Mouse (Mus musculus) stomach, embryonic 16.5 days (tissue): ENCODE data around the gene Ly6g6e. TPM values are rescaled to one million over a fixed set of nuclear protein-coding genes. Genes with fewer than 3 reads are reported as not detected.
A peak's percentile ranks its signal among the peaks of the same experiment; 100 is the strongest.

Source experiments
- ATAC-seq: fragments of 200-750 bp; cut with Nextera tagmentation; 2 replicates; pipeline ENCODE4 v1.8.0; 2017; ENCODE audit warnings: moderate number of reproducible peaks, moderate TSS enrichment; ENCODE audit not compliant: insufficient read depth, low FRiP score
- H3K27ac ChIP-seq: fragments of 300-500 bp; sonication (generic); 2 replicates; pipeline ENCODE4 v1.5.1; 2014; ENCODE audit warnings: low read length
- H3K27me3 ChIP-seq: fragments of 300-500 bp; sonication (generic); 2 replicates; pipeline ENCODE4 v1.6.1; 2014; ENCODE audit warnings: low read length, control low read depth, mixed read lengths; ENCODE audit not compliant: control insufficient read depth, insufficient read depth
- H3K36me3 ChIP-seq: fragments of 300-500 bp; sonication (generic); 2 replicates; pipeline ENCODE4 v1.6.1; 2014; ENCODE audit warnings: low read length; ENCODE audit not compliant: control insufficient read depth, insufficient read depth
- H3K4me1 ChIP-seq: fragments of 300-500 bp; sonication (generic); 2 replicates; pipeline ENCODE4 v1.6.1; 2014; ENCODE audit warnings: low read length, control low read depth, mixed read lengths; ENCODE audit not compliant: control insufficient read depth, insufficient read depth
- H3K4me2 ChIP-seq: fragments of 300-500 bp; sonication (generic); 2 replicates; pipeline ENCODE4 v1.6.1; 2014; ENCODE audit warnings: low read depth, low read length, mixed read lengths
- H3K4me3 ChIP-seq: fragments of 300-500 bp; sonication (generic); replicated peaks from 2 replicates; pipeline ENCODE4 v1.5.1; 2014; ENCODE audit warnings: mild to moderate bottlenecking, low read length
- H3K9ac ChIP-seq: fragments of 300-500 bp; sonication (generic); 2 replicates; pipeline ENCODE4 v1.6.1; 2014; ENCODE audit warnings: low read length
- H3K9me3 ChIP-seq: fragments of 300-500 bp; sonication (generic); replicated peaks from 2 replicates; pipeline ENCODE4 v1.6.1; 2016; ENCODE audit warnings: low read length, control low read depth; ENCODE audit not compliant: control insufficient read depth
- WGBS: fragments of 180-500 bp; shearing (Covaris S2); extraction: QIAGEN DNeasy Blood & Tissue Kit; methylation state at CpG from one replicate; pipeline ENCODE4 v1.1.7; 2014; 5-methylcytosine and 5-hydroxymethylcytosine counted together
- polyA plus RNA-seq: library from polyadenylated mRNA; unstranded; fragments of >200 nt; fragmentation: Nextera tagmentation; extraction: Ambion mirVana; gene quantifications from 2 replicates; pipeline ENCODE4 v1.2.1, GENCODE M21; 2015

Gene Ly6g6e
- polyA plus RNA-seq, 1 experiment from 2014 or later, result 32.3 TPM

DNA sequence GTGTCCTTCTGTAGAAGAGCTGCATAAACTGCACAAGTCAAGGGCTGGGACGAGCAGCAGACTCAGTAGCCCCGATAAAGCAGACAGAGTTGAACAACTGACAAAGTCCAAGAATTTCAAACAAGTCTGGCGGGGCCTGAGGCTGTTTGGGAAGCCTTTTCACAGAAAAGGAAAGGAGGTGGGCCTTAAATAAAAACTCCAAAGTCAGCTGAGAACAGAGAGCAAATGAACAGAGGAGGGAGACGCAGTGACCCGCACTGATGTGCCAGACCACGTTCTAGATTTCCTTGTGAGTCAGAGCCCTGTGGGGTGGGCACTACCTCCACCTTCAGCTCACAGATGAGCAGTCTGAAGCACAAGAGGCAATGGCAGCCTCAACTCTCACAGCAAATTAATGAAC lies 41.8 kb upstream of the Ly6g6e start:
- Histone ChIP-seq H3K4me3 (no peak overlapping the region), H3K4me1 (0 out of 2 replicates have a peak, but pooled peaks cover under 1% of the 10 kb centered on the region), H3K27me3 (no peaks in the 10 kb centered on the region), H3K27ac (no peak overlapping the region), H3K9me3 (no peaks in the 10 kb centered on the region), H3K9ac (no peak overlapping the region), H3K4me2 (no peak overlapping the region), H3K36me3 (no peaks in the 10 kb centered on the region)
- no peak for ATAC-seq
- 60% methylated on average over 6 of the region's 6 CpGs for WGBS

DNA sequence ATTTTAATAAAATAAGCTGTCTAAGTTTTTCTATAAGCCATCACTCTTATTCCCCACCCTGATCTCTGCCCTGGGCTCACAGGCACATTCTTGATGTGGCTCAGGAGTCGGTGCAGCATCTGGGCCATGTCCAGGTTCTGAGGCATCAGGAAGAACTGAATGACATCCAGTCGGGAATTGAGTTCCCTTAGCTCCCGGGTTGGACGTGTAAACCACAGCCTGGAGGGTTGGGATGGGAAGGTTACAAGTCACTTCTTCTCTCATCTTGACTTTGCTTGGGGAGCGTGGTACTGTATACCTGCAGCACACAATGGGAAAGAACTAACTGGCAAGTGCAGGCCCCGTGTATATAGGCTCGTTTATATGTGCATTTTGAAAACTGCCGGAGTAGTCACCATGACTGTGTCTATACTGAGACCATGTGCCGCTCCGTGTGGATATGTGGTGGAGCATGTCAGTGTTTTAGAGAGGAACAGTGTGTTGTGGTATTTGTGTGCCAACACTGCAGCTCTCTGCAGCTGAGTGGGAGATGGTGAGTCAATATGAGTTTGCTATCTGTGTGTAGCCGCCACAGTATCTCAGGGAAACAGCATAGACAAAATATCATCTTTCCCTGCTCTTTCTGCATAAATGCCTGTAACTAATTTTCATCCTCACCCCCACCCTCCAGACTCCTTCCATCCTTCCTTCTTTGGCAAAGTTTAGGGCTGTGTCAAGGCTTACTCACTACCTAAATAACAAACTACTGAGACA lies 37.4 kb upstream of the Ly6g6e start:
- no peaks in the 10 kb centered on the region for H3K9me3 ChIP-seq
- H3K36me3 ChIP-seq, result no peaks in the 10 kb centered on the region
- no peak overlapping the region for H3K9ac ChIP-seq
- H3K4me1 ChIP-seq, result peaks cover 6% of the 10 kb centered on the region; the same call in 1 of the 2 replicates
- no peaks in the 10 kb centered on the region for H3K27me3 ChIP-seq
- no peak overlapping the region for H3K4me2 ChIP-seq
- no peak overlapping the region for H3K4me3 ChIP-seq
- no peak for ATAC-seq
- WGBS, result 83% methylated on average over 11 of the region's 11 CpGs
- no peak overlapping the region for H3K27ac ChIP-seq

DNA sequence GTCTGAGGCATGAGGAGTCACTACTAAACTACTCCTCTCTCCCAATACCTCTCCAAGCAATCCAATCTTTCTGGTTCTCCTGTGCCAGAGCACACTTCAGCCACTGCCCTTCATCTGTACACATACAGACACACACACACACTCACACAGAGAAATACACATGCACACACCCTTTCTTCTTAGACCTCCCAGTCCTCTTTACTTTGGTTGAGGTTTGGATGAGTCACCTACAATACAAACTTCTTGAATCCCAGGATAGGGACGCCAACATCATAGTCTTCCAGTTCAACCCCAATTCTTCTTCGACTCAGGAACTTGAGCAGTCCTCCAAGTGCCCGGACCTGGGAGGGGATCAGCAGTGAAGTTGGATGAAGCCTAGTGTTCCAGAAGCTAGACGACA lies 32.9 kb upstream of the Ly6g6e start:
- no peak overlapping the region for H3K4me2 ChIP-seq
- H3K9ac ChIP-seq, result no peak overlapping the region
- 65% methylated on average over 4 of the region's 4 CpGs for WGBS
- H3K4me1 ChIP-seq, result peaks cover 38% of the 10 kb centered on the region
- no peak for ATAC-seq
- no peaks in the 10 kb centered on the region for H3K36me3 ChIP-seq
- H3K4me3 ChIP-seq, result no peak overlapping the region
- no peaks in the 10 kb centered on the region for H3K27me3 ChIP-seq
- peak overlapping the region; percentile 99 for H3K27ac ChIP-seq
- H3K9me3 ChIP-seq, result no peaks in the 10 kb centered on the region

DNA sequence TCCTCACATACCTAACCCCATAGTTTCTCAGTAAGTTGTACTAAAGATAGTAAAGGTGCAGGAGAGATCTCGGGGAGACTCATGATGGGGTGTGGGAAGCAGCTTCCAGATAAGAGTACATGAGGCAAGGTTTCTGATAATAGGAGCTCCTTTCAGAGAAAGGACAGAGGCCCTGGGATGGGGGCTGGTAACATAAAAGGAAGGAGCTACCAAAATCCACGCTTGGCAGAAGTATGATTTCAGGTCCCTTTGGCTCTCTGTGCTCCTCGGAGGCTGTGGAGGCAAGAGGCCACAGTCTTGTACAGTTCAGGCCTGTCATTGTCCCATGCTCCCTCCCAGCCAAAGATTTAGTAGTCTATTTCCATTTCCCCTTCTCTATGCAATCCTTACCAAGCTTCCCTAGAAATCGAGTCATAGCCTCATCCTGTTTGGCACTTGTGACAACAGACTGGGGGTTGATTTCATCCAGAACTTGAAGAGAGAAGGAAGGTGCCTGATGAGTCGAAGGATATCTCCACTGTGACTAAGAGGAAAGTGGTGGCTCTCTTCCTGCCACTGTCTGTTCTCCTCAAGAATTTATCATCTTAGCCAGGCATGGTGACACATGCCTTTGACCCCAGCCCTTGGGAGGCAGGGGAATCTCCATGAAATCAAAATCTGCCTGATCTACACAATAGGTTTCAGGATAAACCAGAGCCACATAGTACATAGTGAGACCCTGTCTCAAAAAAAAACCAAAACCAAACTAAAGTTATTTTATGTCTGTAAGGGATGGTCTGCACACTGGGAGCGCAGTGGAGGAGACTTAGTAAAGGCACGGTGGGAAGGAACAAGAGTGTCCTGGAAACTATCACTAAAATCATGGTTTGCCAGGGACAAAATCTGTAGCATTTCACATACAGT lies 31.5 kb upstream of the Ly6g6e start:
- Histone ChIP-seq H3K36me3 (no peaks in the 10 kb centered on the region), H3K4me3 (peak overlapping the region; percentile 67), H3K27ac (peak overlapping the region; percentile 99), H3K4me2 (peak overlapping the region; percentile 100), H3K9ac (peak overlapping the region; percentile 95), H3K9me3 (no peaks in the 10 kb centered on the region), H3K4me1 (peaks cover 48% of the 10 kb centered on the region), H3K27me3 (no peaks in the 10 kb centered on the region)
- no peak for ATAC-seq
- 69% methylated on average over 7 of the region's 7 CpGs for WGBS

DNA sequence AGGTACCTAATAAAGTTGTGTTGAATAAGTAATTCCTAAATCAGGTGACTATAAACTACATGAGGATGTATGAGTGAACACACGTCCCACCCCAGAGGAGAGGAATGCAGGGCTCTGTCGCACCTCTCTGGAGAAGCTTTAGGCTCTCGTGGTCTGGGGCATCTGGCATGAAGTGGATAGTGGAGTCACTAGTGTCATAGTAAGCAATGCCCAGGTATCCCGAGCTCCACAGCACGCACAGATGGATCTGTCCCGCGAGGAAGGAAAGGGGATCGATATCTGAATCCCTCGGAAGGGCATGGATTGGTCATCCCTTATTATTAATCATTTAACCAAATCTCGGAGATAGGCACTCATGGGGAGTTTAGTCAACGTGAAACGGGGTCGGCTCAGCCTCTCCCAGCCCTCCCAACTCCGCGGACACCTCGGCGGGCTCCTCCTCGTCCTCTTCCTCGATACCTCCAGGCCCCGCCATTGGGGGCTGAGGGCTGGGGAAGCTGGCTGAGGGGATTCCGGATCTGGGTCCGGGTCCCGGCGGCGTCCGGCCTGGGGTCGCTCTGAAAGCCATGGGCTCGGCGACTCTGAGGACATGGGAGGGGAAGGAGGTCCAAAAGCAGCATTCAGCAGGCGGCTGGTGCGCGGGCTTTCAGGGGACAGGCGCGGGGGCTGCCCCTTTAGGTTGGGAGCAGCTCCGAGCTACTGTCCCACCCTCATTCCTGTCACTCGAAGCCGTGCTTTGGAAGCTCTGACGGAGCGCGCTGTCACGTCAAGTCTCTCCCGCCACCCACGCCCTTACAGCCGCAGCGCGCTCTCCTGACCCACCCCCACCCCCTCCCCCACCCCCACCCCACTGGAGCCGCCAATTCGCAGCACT lies 30.7 kb upstream of the Ly6g6e start:
- Histone ChIP-seq H3K27ac (peak overlapping the region; percentile 99), H3K27me3 (no peaks in the 10 kb centered on the region), H3K4me3 (peak overlapping the region; percentile 67), H3K4me1 (peaks cover 48% of the 10 kb centered on the region), H3K9ac (peak overlapping the region; percentile 95), H3K9me3 (no peaks in the 10 kb centered on the region), H3K4me2 (peak overlapping the region; percentile 100), H3K36me3 (no peaks in the 10 kb centered on the region)
- ATAC-seq, result no peak
- WGBS, result 3% methylated on average over 48 of the region's 48 CpGs

DNA sequence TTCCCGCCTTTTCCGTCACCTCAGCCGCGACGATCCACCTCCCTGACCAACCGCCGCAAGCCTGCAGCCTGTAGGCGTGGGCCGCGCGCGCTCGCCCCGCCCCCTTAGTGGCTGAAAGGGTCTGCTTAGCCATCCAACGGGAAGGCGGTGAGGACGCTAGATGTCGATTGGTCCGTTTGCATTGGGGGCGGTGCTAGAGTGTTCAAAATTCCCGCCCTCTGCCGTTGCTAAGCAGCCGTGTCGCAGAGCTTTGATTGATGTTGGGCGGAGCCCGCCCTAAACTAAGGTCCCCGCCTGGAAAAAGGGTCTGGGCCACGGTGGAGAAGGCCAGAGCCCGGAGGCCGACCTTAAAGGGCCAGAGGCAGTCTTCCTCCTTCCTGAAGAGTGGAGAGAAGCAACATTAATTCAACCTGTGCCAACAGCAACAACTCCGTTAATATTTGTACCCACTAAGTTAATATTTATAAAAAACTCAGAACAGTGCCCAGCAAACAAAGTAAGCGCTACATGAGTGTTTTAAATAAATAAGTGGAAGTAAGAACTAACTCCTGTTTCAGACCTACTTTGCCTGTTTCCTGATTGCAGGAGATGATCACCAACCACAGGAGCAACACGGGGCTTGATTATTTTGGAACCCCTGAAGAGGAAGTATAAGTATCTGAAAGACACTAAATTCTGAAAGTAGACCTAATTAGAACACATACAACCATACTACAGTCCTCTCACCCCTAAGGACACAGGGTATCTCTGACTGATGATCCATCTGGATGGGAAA lies 29.8 kb upstream of the Ly6g6e start, which contains the start of gene Msh5:
Gene Msh5, minus strand, starts transcription at position 65 of the 775 bp plus-strand sequence.
- H3K4me1 ChIP-seq, result peaks cover 48% of the 10 kb centered on the region
- H3K27ac ChIP-seq, result peak within 1 kb of the TSS; percentile 99
- H3K36me3 ChIP-seq, result no peaks in the 10 kb centered on the region
- H3K9me3 ChIP-seq, result no peaks in the 10 kb centered on the region
- peak within 1 kb of the TSS; percentile 95 for H3K9ac ChIP-seq
- H3K27me3 ChIP-seq, result no peaks in the 10 kb centered on the region
- peak within 1 kb of the TSS; percentile 100 for H3K4me2 ChIP-seq
- ATAC-seq, result peak; percentile 95
- peak within 1 kb of the TSS; percentile 67 for H3K4me3 ChIP-seq
- WGBS, result 2% methylated on average over 33 of the region's 33 CpGs

DNA sequence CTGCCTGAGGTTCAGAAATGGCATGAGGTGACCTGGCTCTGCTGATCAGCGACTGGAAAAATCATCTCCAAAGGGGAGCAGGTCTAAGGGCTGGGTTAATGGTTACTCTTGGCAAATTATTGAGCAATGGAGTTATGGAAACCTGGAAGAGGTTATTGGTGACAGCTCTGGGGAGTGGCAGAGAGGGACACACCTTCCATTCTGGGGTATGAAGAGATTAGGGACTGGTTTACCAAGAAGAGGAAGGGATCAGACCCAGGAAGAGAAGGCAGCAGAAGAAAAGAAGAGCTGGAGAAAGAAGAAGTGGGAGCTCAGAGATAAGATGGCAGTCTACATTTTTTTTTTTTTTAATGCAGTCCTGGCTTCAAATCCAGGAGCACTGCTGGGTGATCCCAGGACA lies 29.0 kb upstream of the Ly6g6e start:
- Histone ChIP-seq H3K27ac (peak overlapping the region; percentile 99), H3K9me3 (no peaks in the 10 kb centered on the region), H3K4me3 (0 out of 2 replicates have a peak overlapping the region, but pooled peaks have one; percentile 3), H3K27me3 (no peaks in the 10 kb centered on the region), H3K36me3 (peaks cover under 1% of the 10 kb centered on the region; the same call in 1 of the 2 replicates), H3K4me2 (peak overlapping the region; percentile 100), H3K4me1 (peaks cover 56% of the 10 kb centered on the region), H3K9ac (peak overlapping the region; percentile 28; the same call in 1 of the 2 replicates)
- 26% methylated on average over 1 of the region's 1 CpGs for WGBS
- ATAC-seq, result no peak
